Mouse (Mus musculus) spleen, adult 2 months (tissue): Measurements from ENCODE around the gene Dock4.

Experiments used
- CTCF ChIP-seq: fragments of 200-500 bp; IDR thresholded peaks from 2 replicates; pipeline ENCODE4 v1.5.1; 2011; ENCODE audit warnings: mild to moderate bottlenecking, inconsistent platforms; ENCODE audit not compliant: insufficient read depth, insufficient read length, insufficient replicate concordance; ENCODE audit errors: extremely low read depth
- POLR2A ChIP-seq: fragments of 200-500 bp; IDR thresholded peaks from 2 replicates; pipeline ENCODE4 v1.6.1; 2011; ENCODE audit warnings: low read depth, low read length, inconsistent platforms

DNA sequence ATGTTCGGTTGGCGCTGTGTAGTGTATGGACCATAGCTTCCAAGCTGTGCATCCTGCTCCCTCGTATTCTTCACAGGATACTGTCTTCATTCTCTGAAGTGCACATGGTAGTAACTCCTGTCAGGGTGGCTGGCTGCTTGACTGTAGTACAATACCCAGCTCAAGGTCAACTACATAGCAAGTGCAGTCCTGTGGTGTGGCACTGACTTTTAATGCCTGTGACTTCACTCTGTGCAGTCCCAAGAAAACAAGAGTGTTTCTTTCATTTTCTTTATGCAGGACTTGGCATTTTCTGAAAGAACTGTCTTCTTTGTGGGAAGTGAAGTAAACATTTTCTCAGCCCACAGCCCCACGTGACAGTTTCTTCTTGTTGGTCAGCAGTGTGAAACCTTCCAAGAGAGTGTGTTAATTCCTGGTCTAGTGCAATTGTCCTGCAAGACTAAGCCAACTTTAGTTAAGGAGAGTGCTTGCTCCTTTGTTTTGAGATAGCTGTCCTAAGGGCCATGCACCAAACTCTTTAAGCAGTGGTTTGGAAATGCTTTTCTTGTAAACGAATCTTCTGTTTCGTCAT is 109.3 kb downstream of the Dock4 start:
- no peak for TF ChIP-seq CTCF
- TF ChIP-seq POLR2A = no peak
